Mouse (Mus musculus): ENCODE measurements around the gene Grap2. TPM values are rescaled to one million over a fixed set of nuclear protein-coding genes. Genes with fewer than 3 reads are reported as not detected.
"Not testable (repeated sequence)": the region's sequence is repeated elsewhere in the genome, so short reads cannot be mapped to it uniquely, and the experiment has no call there.

The Grap2 gene
- polyA plus RNA-seq, 1 experiment from 2014 or later = 0.09 TPM

- H3K4me1 ChIP-seq = no peaks in the 10 kb centered on the region
- H3K36me3 ChIP-seq = no peaks in the 10 kb centered on the region
- ATAC-seq (replicated peaks) = no peak
- no peak overlapping the region for H3K4me2 ChIP-seq (replicated peaks)
- H3K4me3 ChIP-seq = no peak overlapping the region
- no peaks in the 10 kb centered on the region for H3K9me3 ChIP-seq
- no peaks in the 10 kb centered on the region for H3K27me3 ChIP-seq
- H3K9ac ChIP-seq (replicated peaks) = no peak overlapping the region
- no peak overlapping the region for H3K27ac ChIP-seq (replicated peaks)
- 100% methylated on average over 1 of the region's 1 CpGs for WGBS
Measured at GRCm38 (mm10) chr15:80570226-80570625, 2.2 kb upstream of the Grap2 start.

- H3K9ac ChIP-seq (replicated peaks) = no peak overlapping the region
- no peak for ATAC-seq (replicated peaks)
- H3K27ac ChIP-seq (replicated peaks) = no peak overlapping the region
- 70% methylated on average over 7 of the region's 7 CpGs for WGBS
- H3K9me3 ChIP-seq = no peaks in the 10 kb centered on the region
- no peaks in the 10 kb centered on the region for H3K27me3 ChIP-seq
- H3K36me3 ChIP-seq = no peaks in the 10 kb centered on the region
- peaks cover 7% of the 10 kb centered on the region for H3K4me1 ChIP-seq
- H3K4me3 ChIP-seq = no peak overlapping the region
- no peak overlapping the region for H3K4me2 ChIP-seq (replicated peaks)
Measured at GRCm38 (mm10) chr15:80571611-80572010, 783 bp upstream of the Grap2 start.

GRCm38 (mm10) chr15:80572811-80573520 lies 572 bp downstream of the Grap2 start:
- Histone ChIP-seq H3K27ac (replicated peaks) (no peak overlapping the region), H3K4me1 (peaks cover 20% of the 10 kb centered on the region), H3K9ac (replicated peaks) (no peak overlapping the region), H3K9me3 (no peaks in the 10 kb centered on the region), H3K36me3 (no peaks in the 10 kb centered on the region), H3K27me3 (no peaks in the 10 kb centered on the region), H3K4me2 (replicated peaks) (no peak overlapping the region), H3K4me3 (no peak overlapping the region)
- ATAC-seq (replicated peaks) = no peak
- WGBS = 67% methylated on average over 9 of the region's 9 CpGs

- WGBS = 84% methylated on average over 17 of the region's 17 CpGs
- H3K9ac ChIP-seq (replicated peaks) = no peak overlapping the region
- H3K27me3 ChIP-seq = no peaks in the 10 kb centered on the region
- H3K9me3 ChIP-seq = no peaks in the 10 kb centered on the region
- ATAC-seq (replicated peaks) = no peak
- H3K36me3 ChIP-seq = no peaks in the 10 kb centered on the region
- H3K4me1 ChIP-seq = peaks cover 23% of the 10 kb centered on the region
- H3K4me3 ChIP-seq = no peak overlapping the region
- H3K4me2 ChIP-seq (replicated peaks) = no peak overlapping the region
- no peak overlapping the region for H3K27ac ChIP-seq (replicated peaks)
Measured at GRCm38 (mm10) chr15:80574211-80575040, 2.0 kb downstream of the Grap2 start.

- Histone ChIP-seq H3K9me3 (no peaks in the 10 kb centered on the region), H3K4me2 (replicated peaks) (no peak overlapping the region), H3K36me3 (no peaks in the 10 kb centered on the region), H3K27me3 (no peaks in the 10 kb centered on the region), H3K27ac (replicated peaks) (no peak overlapping the region), H3K4me1 (peaks cover 23% of the 10 kb centered on the region), H3K9ac (replicated peaks) (no peak overlapping the region), H3K4me3 (no peak overlapping the region)
- ATAC-seq (replicated peaks) = no peak
- 71% methylated on average over 13 of the region's 13 CpGs for WGBS
Measured at GRCm38 (mm10) chr15:80575817-80576370, 3.5 kb downstream of the Grap2 start.

- no peak for ATAC-seq (replicated peaks)
- H3K4me2 ChIP-seq (replicated peaks) = no peak overlapping the region
- no peak overlapping the region for H3K4me3 ChIP-seq
- H3K9me3 ChIP-seq = no peaks in the 10 kb centered on the region
- no peak overlapping the region for H3K9ac ChIP-seq (replicated peaks)
- H3K36me3 ChIP-seq = no peaks in the 10 kb centered on the region
- WGBS = 68% methylated on average over 11 of the region's 11 CpGs
- H3K4me1 ChIP-seq = peaks cover 23% of the 10 kb centered on the region
- H3K27ac ChIP-seq (replicated peaks) = no peak overlapping the region
- H3K27me3 ChIP-seq = no peaks in the 10 kb centered on the region
Measured at GRCm38 (mm10) chr15:80576415-80576994, 4.1 kb downstream of the Grap2 start.

- Histone ChIP-seq H3K36me3 (no peaks in the 10 kb centered on the region), H3K27ac (replicated peaks) (no peak overlapping the region), H3K9me3 (no peaks in the 10 kb centered on the region), H3K9ac (replicated peaks) (no peak overlapping the region), H3K4me1 (peaks cover 23% of the 10 kb centered on the region), H3K4me2 (replicated peaks) (no peak overlapping the region; the same call in 1 of the 2 replicates), H3K4me3 (no peak overlapping the region), H3K27me3 (no peaks in the 10 kb centered on the region)
- WGBS = 5% methylated on average over 22 of the region's 22 CpGs
- ATAC-seq (replicated peaks) = no peak
Measured at GRCm38 (mm10) chr15:80577166-80577960, 5.0 kb downstream of the Grap2 start.

- H3K4me3 ChIP-seq = no peak overlapping the region
- no peak overlapping the region for H3K27ac ChIP-seq (replicated peaks)
- H3K9me3 ChIP-seq = no peaks in the 10 kb centered on the region
- no peak for ATAC-seq (replicated peaks)
- no peaks in the 10 kb centered on the region for H3K27me3 ChIP-seq
- no peak overlapping the region for H3K4me2 ChIP-seq (replicated peaks)
- peaks cover 23% of the 10 kb centered on the region for H3K4me1 ChIP-seq
- WGBS = 82% methylated on average over 3 of the region's 3 CpGs
- H3K9ac ChIP-seq (replicated peaks) = no peak overlapping the region
- H3K36me3 ChIP-seq = no peaks in the 10 kb centered on the region
Measured at GRCm38 (mm10) chr15:80579121-80579520, 6.7 kb downstream of the Grap2 start.

GRCm38 (mm10) chr15:80580585-80580984 lies 8.2 kb downstream of the Grap2 start:
- H3K4me3 ChIP-seq; H3K9ac ChIP-seq (replicated peaks); ATAC-seq (replicated peaks); H3K9me3 ChIP-seq; H3K27ac ChIP-seq (replicated peaks); H3K36me3 ChIP-seq; H3K4me2 ChIP-seq (replicated peaks); H3K27me3 ChIP-seq: not testable (repeated sequence)
- H3K4me1 ChIP-seq = peaks cover 23% of the 10 kb centered on the region
- 73% methylated on average over 1 of the region's 1 CpGs for WGBS

- Histone ChIP-seq H3K4me3 (no peak overlapping the region), H3K27ac (replicated peaks) (no peak overlapping the region), H3K36me3 (no peaks in the 10 kb centered on the region), H3K4me2 (replicated peaks) (no peak overlapping the region), H3K9ac (replicated peaks) (no peak overlapping the region), H3K27me3 (no peaks in the 10 kb centered on the region), H3K4me1 (peaks cover 4% of the 10 kb centered on the region; the same call in 1 of the 2 replicates), H3K9me3 (no peaks in the 10 kb centered on the region)
- no peak for ATAC-seq (replicated peaks)
- 82% methylated on average over 20 of the region's 20 CpGs for WGBS
Measured at GRCm38 (mm10) chr15:80582581-80583495, 10.4 kb downstream of the Grap2 start.

- no peak overlapping the region for H3K4me2 ChIP-seq (replicated peaks)
- no peak for ATAC-seq (replicated peaks)
- no peaks in the 10 kb centered on the region for H3K9me3 ChIP-seq
- no peaks in the 10 kb centered on the region for H3K36me3 ChIP-seq
- 0 out of 2 replicates have a peak, but pooled peaks cover 3% of the 10 kb centered on the region for H3K4me1 ChIP-seq
- no peaks in the 10 kb centered on the region for H3K27me3 ChIP-seq
- H3K9ac ChIP-seq (replicated peaks) = no peak overlapping the region
- WGBS = 19% methylated on average over 4 of the region's 4 CpGs
- H3K4me3 ChIP-seq = no peak overlapping the region
- no peak overlapping the region for H3K27ac ChIP-seq (replicated peaks)
Measured at GRCm38 (mm10) chr15:80586296-80586695, 13.9 kb downstream of the Grap2 start.
